Mouse (Mus musculus): ENCODE data around the gene Sectm1b. TPM values are rescaled to one million over a fixed set of nuclear protein-coding genes. Genes with fewer than 3 reads are reported as not detected.

Sectm1b gene
- polyA plus RNA-seq, 1 experiment, result not detected

- peak in 1 of 2 experiments; percentile 68 for DNase-seq (ENCODE audit: extremely low spot score in 1 of 2, low spot score in 1 of 2)
Measured at GRCm38 (mm10) chr11:121038366-121039240, 24.8 kb downstream of the Sectm1b start.

GRCm38 (mm10) chr11:121033118-121033517, 30.3 kb downstream of the Sectm1b start:
- no peak for DNase-seq (ENCODE audit: extremely low spot score in 1 of 2, low spot score in 1 of 2)

DNA sequence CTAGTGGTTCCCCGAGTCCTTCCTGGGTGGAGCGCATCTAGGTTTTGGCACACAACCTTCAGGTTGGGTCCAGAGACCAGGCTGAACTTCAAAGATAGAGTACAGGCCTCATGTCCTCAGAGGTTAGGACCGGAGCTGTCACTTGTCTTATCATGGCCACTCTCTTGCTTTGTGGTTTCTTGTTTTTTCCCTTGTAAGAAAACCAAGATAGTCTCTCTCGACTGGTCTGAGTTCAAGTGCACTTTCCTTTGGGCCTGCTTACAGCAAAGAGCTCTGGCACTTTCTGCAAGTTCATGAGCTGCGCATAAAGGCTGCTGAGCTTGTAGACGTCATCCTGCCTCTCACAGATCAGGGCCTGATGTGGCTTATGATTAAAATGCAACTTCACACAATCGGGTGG, 36.1 kb downstream of the Sectm1b start:
- no peak for DNase-seq (ENCODE audit: extremely low spot score in 1 of 2, low spot score in 1 of 2)

DNA sequence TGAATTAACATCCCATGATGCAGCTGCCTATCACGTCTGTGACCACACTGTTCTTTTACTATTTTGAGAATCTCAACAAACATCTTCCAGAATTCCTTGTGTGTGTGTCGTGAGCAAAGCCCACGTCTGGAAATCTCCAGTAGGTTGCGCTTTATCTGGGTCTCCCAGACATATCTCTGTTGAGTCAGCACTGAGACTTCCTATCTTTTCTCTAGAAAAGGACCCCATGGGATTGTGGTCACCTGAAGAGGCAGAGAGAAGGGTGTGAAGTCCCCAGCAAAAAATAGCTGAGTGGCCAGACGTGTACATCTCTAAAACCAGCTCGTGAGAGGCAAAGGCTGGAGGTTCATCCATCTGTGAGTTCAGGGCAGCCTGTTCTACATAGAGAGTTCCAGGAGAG, 39.2 kb downstream of the Sectm1b start:
- peak in 1 of 2 experiments; percentile 18 for DNase-seq (ENCODE audit: extremely low spot score in 1 of 2, low spot score in 1 of 2)

DNA sequence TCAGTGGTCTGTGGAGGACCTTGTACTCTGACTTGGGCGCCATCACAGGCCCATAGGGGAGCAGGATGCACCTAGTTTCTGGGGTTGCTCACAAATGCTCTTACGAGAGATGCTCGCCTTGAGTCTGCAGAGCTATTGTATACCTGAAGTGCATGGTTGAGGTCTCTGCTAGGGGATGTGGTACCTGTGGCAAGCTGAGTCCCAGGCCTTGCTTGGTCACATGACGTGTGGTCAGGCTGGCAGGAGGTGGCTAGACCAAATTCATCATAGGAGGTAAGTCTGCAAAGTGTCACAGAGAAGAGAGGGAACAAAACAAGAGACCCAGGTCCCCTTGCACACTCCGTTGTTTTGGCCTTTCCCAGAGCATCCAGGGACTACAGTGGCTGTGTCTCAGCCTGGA, 43.9 kb downstream of the Sectm1b start:
- no peak for DNase-seq (ENCODE audit: extremely low spot score in 1 of 2, low spot score in 1 of 2)

DNA sequence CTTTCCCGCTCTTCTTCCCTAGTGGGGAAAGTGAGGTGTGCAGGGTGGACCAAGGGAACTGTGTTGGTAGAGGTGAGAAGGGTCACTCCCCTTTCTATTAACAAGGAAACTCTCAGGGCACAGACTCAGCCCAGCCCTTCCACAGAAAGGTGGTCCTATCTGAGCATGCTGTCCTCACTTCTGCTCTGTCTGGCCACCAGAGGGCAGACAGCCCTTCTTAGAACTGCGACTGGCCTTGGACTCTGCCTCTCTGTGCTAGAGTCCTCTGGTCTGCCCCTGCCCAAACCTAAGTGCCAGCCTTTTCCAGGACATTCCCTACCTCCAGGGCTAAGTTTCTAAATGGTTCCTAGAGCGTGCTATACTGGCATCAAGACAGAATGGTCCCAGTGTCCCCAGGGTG, 45.7 kb downstream of the Sectm1b start:
- DNase-seq (ENCODE audit: extremely low spot score in 1 of 2, low spot score in 1 of 2), result peak; percentile 18 to 70

GRCm38 (mm10) chr11:121015472-121015871, 47.9 kb downstream of the Sectm1b start:
- no peak for DNase-seq (ENCODE audit: extremely low spot score in 1 of 2, low spot score in 1 of 2)

- DNase-seq (ENCODE audit: extremely low spot score in 1 of 2, low spot score in 1 of 2), result peak; percentile 40 to 72
Measured at GRCm38 (mm10) chr11:121014896-121015300, 48.5 kb downstream of the Sectm1b start.

GRCm38 (mm10) chr11:121013656-121014055, 49.7 kb downstream of the Sectm1b start:
- no peak for DNase-seq (ENCODE audit: extremely low spot score in 1 of 2, low spot score in 1 of 2)

- no peak for DNase-seq (ENCODE audit: extremely low spot score in 1 of 2, low spot score in 1 of 2)
Measured at GRCm38 (mm10) chr11:121010044-121010755, 53.2 kb downstream of the Sectm1b start.

DNA sequence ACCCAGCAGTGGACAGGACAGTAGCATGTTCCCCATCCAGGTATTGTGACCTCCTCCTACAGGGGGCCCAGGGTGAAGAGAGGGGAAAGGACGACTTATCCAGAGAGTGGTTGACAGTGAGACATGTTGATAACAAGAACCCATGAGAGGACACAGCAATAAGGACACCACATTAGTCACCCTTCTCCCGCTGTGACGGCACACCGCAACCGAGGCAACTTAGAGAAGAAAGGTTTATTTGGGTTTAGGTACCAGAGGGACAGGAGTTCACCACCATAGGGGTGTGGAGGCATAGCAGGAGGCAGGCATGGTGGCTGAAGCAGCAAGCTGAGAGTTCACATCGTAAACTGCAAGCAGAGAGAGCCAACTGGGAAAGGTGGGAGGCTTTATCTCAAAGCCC, 57.2 kb downstream of the Sectm1b start:
- no peak for DNase-seq (ENCODE audit: extremely low spot score in 1 of 2, low spot score in 1 of 2)

GRCm38 (mm10) chr11:121004281-121004680, 59.1 kb downstream of the Sectm1b start:
- peak in 1 of 2 experiments; percentile 49 for DNase-seq (ENCODE audit: extremely low spot score in 1 of 2, low spot score in 1 of 2)

Other genes starting within 250 kb of the Sectm1b start
- gene Fasn, start 239.0 kb downstream of the Sectm1b start, polyA plus RNA-seq (2012; rRNA removed), result 271 and 272 TPM in 2 replicates
- gene Ccdc57, start 130.7 kb downstream of the Sectm1b start, polyA plus RNA-seq (2012; rRNA removed), result 11.3 and 12.8 TPM in 2 replicates
- gene Slc16a3, start 115.1 kb downstream of the Sectm1b start, polyA plus RNA-seq (2012; rRNA removed), result 3.2 and 3.9 TPM in 2 replicates
- gene Csnk1d, start 72.2 kb downstream of the Sectm1b start, polyA plus RNA-seq (2012; rRNA removed), result 103 and 105 TPM in 2 replicates
- 1.5 and 1.8 TPM in 2 replicates for gene Cd7, start 24.2 kb downstream of the Sectm1b start, polyA plus RNA-seq (2012; rRNA removed)
- 0.08 TPM in 1 of 2 replicates, not detected in the other for gene Sectm1a, start 17.7 kb upstream of the Sectm1b start, polyA plus RNA-seq (2012; rRNA removed)
- not detected in 2 replicates for gene Tex19.2, start 55.1 kb upstream of the Sectm1b start, polyA plus RNA-seq (2012; rRNA removed)
- gene Tex19.1, start 82.6 kb upstream of the Sectm1b start, polyA plus RNA-seq (2012; rRNA removed), result 0.04 and 0.13 TPM in 2 replicates
- 0.10 and 0.11 TPM in 2 replicates for gene Uts2r, start 96.7 kb upstream of the Sectm1b start, polyA plus RNA-seq (2012; rRNA removed)
- 67.3 and 70.2 TPM in 2 replicates for gene Hexdc, start 140.9 kb upstream of the Sectm1b start, polyA plus RNA-seq (2012; rRNA removed)
- 7.6 and 8.9 TPM in 2 replicates for gene Ogfod3, start 141.1 kb upstream of the Sectm1b start, polyA plus RNA-seq (2012; rRNA removed)
- 23.8 and 26.3 TPM in 2 replicates for gene Cybc1, start 165.8 kb upstream of the Sectm1b start, polyA plus RNA-seq (2012; rRNA removed)
- 39.7 and 40.6 TPM in 2 replicates for gene Narf, start 173.7 kb upstream of the Sectm1b start, polyA plus RNA-seq (2012; rRNA removed)
- 48.3 and 51.0 TPM in 2 replicates for gene Foxk2, start 196.4 kb upstream of the Sectm1b start, polyA plus RNA-seq (2012; rRNA removed)